Mouse (Mus musculus) Patski (cell line): ENCODE measurements at regions not wholly inside any gene's neighbourhood (a gene's known extent, or its start where the extent isn't known, plus 50 kb on each side); places are given as distances from the start of the nearest gene placed in this dataset.

Experiments used
- ATAC-seq: fragments of 100-300 bp; one replicate; pipeline ENCODE4 v1.8.0; 2021
- CTCF ChIA-PET: fragments of 350-600 bp; sonication (Branson Sonifier 250); formaldehyde crosslinking; loops from one replicate; lab custom pipeline; 2022; ENCODE audit warnings: inconsistent platforms; lab: Charles Lee
- POLR2A ChIA-PET: fragments of 350-600 bp; sonication (Branson Sonifier 250); formaldehyde crosslinking; loops from one replicate; lab custom pipeline; 2022; ENCODE audit warnings: antibody characterized with exemption, inconsistent platforms; lab: Charles Lee
- DNase-seq: peaks from one replicate; pipeline ENCODE4 v3.0.0-alpha.2; 2011; ENCODE audit warnings: low read depth, low spot score
- H3K27me3 ChIP-seq: fragments of 371-371 bp; one replicate; pipeline ENCODE4 v1.5.1; 2021
- CTCF ChIP-seq: fragments of 100-300 bp; IDR thresholded peaks from one replicate; pipeline ENCODE4 v1.5.1; 2021
- in situ Hi-C: fragments of 300-500 bp; cut with MboI; formaldehyde crosslinking; loops from 3 replicates; pipeline ENCODE4 v1.11.1; 2018; ENCODE audit warnings: low pct_unique_long_range_greater_than_20kb, mixed read lengths

GRCm38 (mm10) chr6:135552396-135552795, 190.1 kb downstream of the Emp1 start:
- ATAC-seq (no peak), DNase-seq (no peak)
- in situ Hi-C loops: no loop called here
- no peaks in the 10 kb centered on the region for H3K27me3 ChIP-seq
- ChIA-PET CTCF (interaction anchor here (0.7 kb wide), 1 partner anchor 106 kb away, joined by 3 read pairs; no protein-coding TSS in a partner anchor), POLR2A (no interaction called here)
- no peak for TF ChIP-seq CTCF

- no peak for TF ChIP-seq CTCF
- in situ Hi-C loops: no loop called here
- H3K27me3 ChIP-seq: no peaks in the 10 kb centered on the region
- ATAC-seq (peak; percentile 26), DNase-seq (peak; percentile 35)
- ChIA-PET POLR2A (no interaction called here), CTCF (no interaction called here)
Measured at GRCm38 (mm10) chr6:135559501-135559907, 197.2 kb downstream of the Emp1 start.

- ATAC-seq: no peak
- ChIA-PET POLR2A (no interaction called here), CTCF (no interaction called here)
- DNase-seq: no peak
- TF ChIP-seq CTCF: no peak
- no peaks in the 10 kb centered on the region for H3K27me3 ChIP-seq
- in situ Hi-C loops: no loop called here
Measured at GRCm38 (mm10) chr6:135562267-135562666, 199.9 kb downstream of the Emp1 start.

- in situ Hi-C loops: no loop called here
- ATAC-seq (no peak), DNase-seq (no peak)
- TF ChIP-seq CTCF: no peak
- ChIA-PET CTCF (interaction anchor here (1.4 kb wide), 1 partner anchor 11 kb away, joined by 5 read pairs; no protein-coding TSS in a partner anchor), POLR2A (no interaction called here)
- no peaks in the 10 kb centered on the region for H3K27me3 ChIP-seq
Measured at GRCm38 (mm10) chr6:135563766-135564165, 201.4 kb downstream of the Emp1 start.

- CTCF ChIA-PET: no interaction called here
- DNase-seq (no peak), ATAC-seq (no peak)
- TF ChIP-seq CTCF: no peak
- H3K27me3 ChIP-seq: no peaks in the 10 kb centered on the region
- in situ Hi-C loops: no loop called here
- POLR2A ChIA-PET: no interaction called here
Measured at GRCm38 (mm10) chr6:135569086-135569485, 206.7 kb downstream of the Emp1 start.

GRCm38 (mm10) chr6:135575294-135575693, 212.9 kb downstream of the Emp1 start:
- TF ChIP-seq CTCF: no peak
- ATAC-seq (no peak), DNase-seq (no peak)
- H3K27me3 ChIP-seq: peaks cover 7% of the 10 kb centered on the region
- in situ Hi-C loops: no loop called here
- ChIA-PET POLR2A (no interaction called here), CTCF (interaction anchor here (1.5 kb wide), 1 partner anchor 12 kb away, joined by 5 read pairs; no protein-coding TSS in a partner anchor)

GRCm38 (mm10) chr6:135578728-135579127, 216.4 kb downstream of the Emp1 start:
- ChIA-PET POLR2A (no interaction called here), CTCF (no interaction called here)
- ATAC-seq: no peak
- H3K27me3 ChIP-seq: peaks cover 10% of the 10 kb centered on the region
- TF ChIP-seq CTCF: no peak
- in situ Hi-C loops: no loop called here
- DNase-seq: no peak

- TF ChIP-seq CTCF: no peak
- peaks cover 2% of the 10 kb centered on the region for H3K27me3 ChIP-seq
- ChIA-PET POLR2A (no interaction called here), CTCF (interaction anchor here (0.6 kb wide), 1 partner anchor 50 kb away, joined by 3 read pairs; no protein-coding TSS in a partner anchor)
- DNase-seq: no peak
- in situ Hi-C loops: no loop called here
- ATAC-seq: no peak
Measured at GRCm38 (mm10) chr6:135582567-135582966, 220.2 kb downstream of the Emp1 start.

- CTCF ChIA-PET: no interaction called here
- in situ Hi-C loops: no loop called here
- ATAC-seq: no peak
- POLR2A ChIA-PET: no interaction called here
- no peak for TF ChIP-seq CTCF
- no peak for DNase-seq
- peaks cover 2% of the 10 kb centered on the region for H3K27me3 ChIP-seq
Measured at GRCm38 (mm10) chr6:135584782-135585181, 222.4 kb downstream of the Emp1 start.

- ChIA-PET CTCF (no interaction called here), POLR2A (no interaction called here)
- in situ Hi-C loops: no loop called here
- no peak for DNase-seq
- no peaks in the 10 kb centered on the region for H3K27me3 ChIP-seq
- no peak for TF ChIP-seq CTCF
- no peak for ATAC-seq
Measured at GRCm38 (mm10) chr6:135590084-135590483, 227.7 kb downstream of the Emp1 start.

GRCm38 (mm10) chr6:135591085-135591484, 228.7 kb downstream of the Emp1 start:
- ChIA-PET CTCF (no interaction called here), POLR2A (no interaction called here)
- ATAC-seq (no peak), DNase-seq (no peak)
- in situ Hi-C loops: no loop called here
- no peaks in the 10 kb centered on the region for H3K27me3 ChIP-seq
- no peak for TF ChIP-seq CTCF

- no peaks in the 10 kb centered on the region for H3K27me3 ChIP-seq
- no peak for ATAC-seq
- in situ Hi-C loops: no loop called here
Measured at GRCm38 (mm10) chr6:135596358-135596757, 234.0 kb downstream of the Emp1 start.

More at GRCm38 (mm10) chr6:135596358-135596757, 234.0 kb downstream of the Emp1 start:
- ChIA-PET CTCF (interaction anchor here (1.4 kb wide), 1 partner anchor 10 kb away, joined by 5 read pairs; no protein-coding TSS in a partner anchor), POLR2A (no interaction called here)
- no peak for TF ChIP-seq CTCF
- DNase-seq: no peak
